ENCODE assay signal across 7 mouse cellular contexts in genomic region chr11:78396950-78397349, GRCm38 (mm10). TPM values are rescaled to one million over a fixed set of nuclear protein-coding genes. Genes with fewer than 3 reads are reported as not detected.
DNase-seq lines count a peak whose midpoint lies in the region; ATAC-seq lines count a peak whose summit lies in the region.

No protein-coding gene starts in this region.

- peak; percentile 31 for DNase-seq in testis, postnatal 14 days (ENCODE audit: low spot score)
- no peak for DNase-seq in testis, postnatal 10 days (ENCODE audit: low spot score)
- DNase-seq in hindbrain, embryonic 10.5 days (ENCODE audit: low spot score), result peak; percentile 15
- DNase-seq in ovary, postnatal 14 days (ENCODE audit: low spot score), result no peak
- DNase-seq in gastrocnemius, adult 8-10 months (ENCODE audit: low spot score in 2 of 2), result no peak
- no peak for DNase-seq in T-cell, adult 2 months (ENCODE audit: low spot score)

- peak overlapping the region; percentile 81 for H3K27ac ChIP-seq in hindbrain, embryonic 10.5 days
- peak overlapping the region; percentile 31; the same call in 1 of the 2 replicates for H3K27ac ChIP-seq in lung, embryonic 15.5 days

- no peak for ATAC-seq in lung, embryonic 15.5 days (ENCODE audit: borderline replicate concordance, extremely low read depth, low FRiP score, low TSS enrichment)

- H3K36me3 ChIP-seq in hindbrain, embryonic 10.5 days, result no peaks in the 10 kb centered on the region
- no peaks in the 10 kb centered on the region for H3K36me3 ChIP-seq in lung, embryonic 15.5 days

- H3K9me3 ChIP-seq in hindbrain, embryonic 10.5 days, result no peaks in the 10 kb centered on the region
- no peaks in the 10 kb centered on the region for H3K9me3 ChIP-seq in lung, embryonic 15.5 days

- H3K4me2 ChIP-seq in lung, embryonic 15.5 days, result peak overlapping the region; percentile 48

- no peak overlapping the region for H3K9ac ChIP-seq in lung, embryonic 15.5 days

- H3K4me3 ChIP-seq in hindbrain, embryonic 10.5 days, result peak overlapping the region; percentile 42
- no peak overlapping the region for H3K4me3 ChIP-seq in lung, embryonic 15.5 days

- H3K27me3 ChIP-seq in hindbrain, embryonic 10.5 days (ENCODE audit: insufficient read depth, poor library complexity, severe bottlenecking), result peaks cover 5% of the 10 kb centered on the region; the same call in 1 of the 2 replicates
- no peaks in the 10 kb centered on the region; the same call in 1 of the 2 replicates for H3K27me3 ChIP-seq in lung, embryonic 15.5 days

- 40% methylated on average over 11 of the region's 11 CpGs for WGBS in hindbrain, embryonic 10.5 days
- WGBS in lung, embryonic 15.5 days, result 37% methylated on average over 11 of the region's 11 CpGs

- H3K4me1 ChIP-seq in hindbrain, embryonic 10.5 days (replicated peaks), result peaks cover 42% of the 10 kb centered on the region
- H3K4me1 ChIP-seq in lung, embryonic 15.5 days, result peaks cover 13% of the 10 kb centered on the region; the same call in 1 of the 2 replicates

RNA-seq across cellular contexts. Expression of gene Foxn1, which starts 10.6 kb away (rescaled TPM):
- not detected in 2 replicates for polyA plus RNA-seq in hindbrain, embryonic 10.5 days (2016; fragmentation: Nextera tagmentation; extraction: Ambion mirVana)
- polyA plus RNA-seq in lung, embryonic 15.5 days (2015; fragmentation: Nextera tagmentation; extraction: Ambion mirVana), result 0.35 and 1.9 TPM in 2 replicates
- not detected for total RNA-seq in gastrocnemius, adult 8-10 months (2022)

RNA-seq across cellular contexts. Expression of gene Slc13a2, which starts 25.1 kb away (rescaled TPM):
- not detected in 2 replicates for polyA plus RNA-seq in hindbrain, embryonic 10.5 days (2016; fragmentation: Nextera tagmentation; extraction: Ambion mirVana)
- 0.06 and 0.12 TPM in 2 replicates for polyA plus RNA-seq in lung, embryonic 15.5 days (2015; fragmentation: Nextera tagmentation; extraction: Ambion mirVana)
- total RNA-seq in gastrocnemius, adult 8-10 months (2022), result not detected

RNA-seq across cellular contexts. Expression of gene Unc119, which starts 53.7 kb away (rescaled TPM):
- 59.1 and 76.7 TPM in 2 replicates for polyA plus RNA-seq in hindbrain, embryonic 10.5 days (2016; fragmentation: Nextera tagmentation; extraction: Ambion mirVana)
- polyA plus RNA-seq in lung, embryonic 15.5 days (2015; fragmentation: Nextera tagmentation; extraction: Ambion mirVana), result 33.4 and 35.7 TPM in 2 replicates
- 10 to 100 TPM in 1 of 4 experiments, 1 to 10 TPM in 3; 5.3 to 14.9 (median 8.4) TPM for total RNA-seq in gastrocnemius, adult 8-10 months (2022)

Comparison
In these comparisons a context has a peak if more than half of its experiments do, and no peak if none do; other contexts are left out.
1. DNase-seq: peak in testis, postnatal 14 days (single experiment) and hindbrain, embryonic 10.5 days (single experiment); none in testis, postnatal 10 days (single experiment), ovary, postnatal 14 days (single experiment), gastrocnemius, adult 8-10 months (0 of 2) and T-cell, adult 2 months (single experiment).